Mouse (Mus musculus) fat pad, adult 2 months (tissue): ENCODE measurements around the gene Gm20388.

Experiments
- DNase-seq: peaks from one replicate; pipeline ENCODE4 v3.0.0-alpha.2; 2011; ENCODE audit warnings: low read depth, low spot score; ENCODE audit errors: extremely low read depth

The Gm20388 gene

DNA sequence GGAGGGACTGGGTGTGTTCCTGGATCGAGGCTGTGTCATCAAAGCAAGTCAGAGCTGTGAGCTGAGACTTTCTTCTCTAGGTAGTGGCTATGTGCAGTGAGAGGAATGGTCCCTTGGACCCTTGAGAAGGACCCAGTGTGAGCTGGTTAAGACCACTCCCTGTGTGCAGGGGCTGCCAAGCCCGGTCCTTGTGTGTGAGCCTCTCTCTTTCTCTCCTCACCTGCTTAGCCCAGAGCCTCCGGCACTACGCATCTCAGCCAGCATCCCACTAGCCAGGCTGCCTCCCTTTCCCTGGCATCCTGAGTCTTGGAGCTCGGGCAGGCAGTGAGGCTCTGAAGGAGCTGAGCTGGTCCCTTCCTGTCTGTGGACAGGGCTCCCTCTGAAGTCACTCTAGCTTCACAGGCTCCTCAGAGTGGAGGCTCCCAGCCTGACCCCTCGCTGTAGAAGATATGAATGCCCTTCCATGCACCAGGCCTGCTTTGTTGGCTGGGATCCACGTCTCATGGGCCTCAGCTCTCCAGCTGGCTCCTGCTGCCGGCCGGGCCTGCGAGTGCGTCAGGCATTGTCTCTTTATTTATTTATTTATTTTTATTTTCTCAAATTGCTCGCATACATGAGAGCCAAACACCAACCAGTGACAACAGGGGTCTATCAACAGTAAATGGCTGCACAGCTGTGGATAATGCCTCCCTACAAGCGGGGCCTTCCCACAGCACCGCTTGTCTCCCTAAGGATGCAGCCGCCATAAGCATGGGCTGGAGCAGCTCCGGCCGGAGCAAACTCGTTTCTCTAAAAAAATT, 2882.9 kb downstream of the Gm20388 start:
- no peak for DNase-seq

- DNase-seq: no peak
Measured at GRCm38 (mm10) chr8:122794175-122794454, 2883.5 kb downstream of the Gm20388 start.

DNA sequence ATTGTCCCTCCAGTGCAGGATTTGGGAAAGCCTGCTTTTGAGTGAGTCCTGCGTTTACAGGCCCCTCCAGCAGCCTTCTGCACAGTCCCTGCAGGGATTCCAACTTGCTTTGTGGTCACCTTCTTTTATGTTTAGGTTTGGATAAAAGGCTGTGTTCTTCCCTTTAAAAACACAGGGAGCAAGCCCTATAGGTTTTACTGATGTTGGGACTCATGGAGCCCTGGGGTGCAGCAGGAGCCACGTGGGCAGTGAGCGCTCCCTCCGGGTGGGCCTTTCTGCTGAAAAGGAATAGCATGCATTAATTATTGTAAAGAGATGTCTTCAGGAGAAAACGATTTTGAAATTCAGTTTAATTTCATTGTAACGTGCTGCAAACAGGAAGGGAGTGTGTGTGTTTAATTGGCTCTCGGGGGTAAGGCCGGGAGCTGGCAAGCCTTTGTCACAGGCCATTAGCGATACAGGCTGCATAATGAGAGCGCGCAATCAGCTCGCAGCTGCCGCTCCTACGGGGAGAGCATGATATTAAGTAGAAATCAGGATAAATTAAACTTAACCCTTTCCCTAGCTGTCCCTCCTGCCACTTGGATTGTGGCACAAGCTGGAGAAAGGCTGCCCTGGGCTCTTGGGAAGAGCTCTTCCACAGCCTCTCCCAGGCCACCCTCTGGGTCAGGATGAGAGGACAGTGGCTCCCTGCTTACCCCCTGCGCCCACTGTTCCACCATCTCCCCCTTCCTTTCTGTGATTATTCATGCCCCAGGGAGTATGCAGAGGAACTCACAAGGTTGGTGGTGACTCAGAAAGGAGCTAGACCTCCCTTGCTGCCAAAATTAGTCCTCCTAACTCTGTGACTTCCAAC, 2893.5 kb downstream of the Gm20388 start:
- DNase-seq: no peak

DNA sequence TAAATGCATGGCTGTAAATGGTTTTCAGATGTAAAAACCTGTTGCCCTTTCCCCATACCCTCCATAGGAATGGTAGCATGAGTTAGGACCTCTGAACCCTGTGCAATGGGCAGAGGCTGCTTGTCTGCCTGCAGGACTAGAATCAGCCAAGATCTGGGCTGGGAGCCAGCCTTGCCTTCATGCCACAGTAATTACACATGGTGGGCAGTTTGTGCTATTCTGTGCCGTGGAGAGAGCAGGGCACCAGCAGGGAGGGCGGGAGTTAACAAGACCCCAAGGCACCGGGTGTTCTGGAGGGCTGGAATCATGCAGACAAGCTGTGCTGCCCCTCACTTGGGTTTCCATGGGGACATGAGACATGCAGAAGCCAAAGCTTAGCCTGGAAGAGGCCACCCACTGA, 2894.7 kb downstream of the Gm20388 start:
- no peak for DNase-seq

DNA sequence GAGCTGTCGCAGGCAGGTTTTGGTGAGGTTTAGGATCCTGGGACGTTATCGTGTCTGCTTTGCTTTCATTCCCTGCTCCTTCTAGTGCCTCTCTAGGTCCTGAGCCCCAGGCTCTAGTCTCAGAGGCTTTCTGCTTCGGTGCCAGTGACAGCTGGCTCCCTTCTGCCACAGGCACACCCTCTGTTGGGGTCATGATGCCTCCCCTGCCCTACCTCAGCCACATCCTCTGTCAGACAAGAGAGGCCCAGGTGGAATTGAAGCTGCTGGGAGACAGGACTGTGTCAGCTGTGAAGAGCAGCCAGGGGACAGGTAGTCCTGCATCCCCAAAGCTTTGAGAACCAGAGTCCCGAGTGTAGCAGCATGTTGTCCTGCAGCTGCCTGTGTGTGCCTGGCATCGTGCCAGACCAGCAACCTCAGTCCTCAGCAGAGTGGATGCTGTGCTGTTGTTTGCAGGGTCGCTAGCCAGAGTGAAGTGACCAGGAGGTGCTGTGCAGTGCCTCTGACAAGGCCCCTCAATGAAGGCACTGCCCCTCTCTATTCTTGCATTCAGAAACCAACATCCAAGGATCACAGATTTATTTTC, 2896.4 kb downstream of the Gm20388 start:
- no peak for DNase-seq

GRCm38 (mm10) chr8:122807907-122808306, 2897.3 kb downstream of the Gm20388 start:
- DNase-seq: no peak

GRCm38 (mm10) chr8:122810376-122810775, 2899.7 kb downstream of the Gm20388 start:
- DNase-seq: no peak

- DNase-seq: no peak
Measured at GRCm38 (mm10) chr8:122811870-122812494, 2901.3 kb downstream of the Gm20388 start.

GRCm38 (mm10) chr8:122812610-122813250, 2902.1 kb downstream of the Gm20388 start:
- DNase-seq: no peak

- DNase-seq: no peak
Measured at GRCm38 (mm10) chr8:122814608-122815007, 2904.0 kb downstream of the Gm20388 start.

GRCm38 (mm10) chr8:122816965-122817364, 2906.3 kb downstream of the Gm20388 start:
- DNase-seq: no peak

DNA sequence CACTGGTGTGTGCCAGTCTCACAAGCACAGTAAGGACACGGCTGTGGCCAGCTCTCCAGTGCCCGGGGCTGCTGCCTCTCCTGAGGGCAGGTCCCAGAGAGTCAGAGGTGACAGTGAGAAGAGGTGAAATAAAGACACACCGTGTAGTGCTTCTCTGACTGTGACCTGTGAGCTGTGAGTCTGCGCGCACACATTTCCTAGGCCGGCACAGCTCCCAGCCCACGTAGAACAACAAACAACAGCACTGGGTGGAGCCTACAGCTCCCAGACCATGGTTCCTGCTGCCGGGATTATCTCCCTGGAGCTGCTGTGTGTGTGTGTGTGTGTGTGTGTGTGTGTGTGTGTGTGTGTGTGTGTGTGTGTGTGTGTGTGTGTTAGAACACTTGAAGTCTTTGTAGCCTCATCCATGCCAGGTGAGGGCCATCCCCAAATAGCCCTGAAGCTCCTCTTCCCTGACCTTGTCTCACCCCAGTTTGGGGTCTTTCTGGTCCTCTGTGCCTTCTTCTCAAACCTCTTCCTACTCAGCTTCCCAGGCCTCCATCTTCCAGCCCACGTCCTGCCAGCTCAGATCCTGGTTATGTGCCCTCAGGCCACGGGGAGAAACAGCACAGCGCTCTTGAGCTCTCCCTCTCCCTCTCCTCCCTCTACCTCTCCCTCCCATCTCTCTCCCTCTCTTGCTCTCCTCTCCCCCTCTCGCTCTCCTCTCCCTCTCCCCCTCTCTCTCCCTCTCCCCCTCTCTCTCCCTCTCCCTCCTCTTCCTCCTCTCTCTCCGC, 2907.3 kb downstream of the Gm20388 start:
- DNase-seq: no peak

DNA sequence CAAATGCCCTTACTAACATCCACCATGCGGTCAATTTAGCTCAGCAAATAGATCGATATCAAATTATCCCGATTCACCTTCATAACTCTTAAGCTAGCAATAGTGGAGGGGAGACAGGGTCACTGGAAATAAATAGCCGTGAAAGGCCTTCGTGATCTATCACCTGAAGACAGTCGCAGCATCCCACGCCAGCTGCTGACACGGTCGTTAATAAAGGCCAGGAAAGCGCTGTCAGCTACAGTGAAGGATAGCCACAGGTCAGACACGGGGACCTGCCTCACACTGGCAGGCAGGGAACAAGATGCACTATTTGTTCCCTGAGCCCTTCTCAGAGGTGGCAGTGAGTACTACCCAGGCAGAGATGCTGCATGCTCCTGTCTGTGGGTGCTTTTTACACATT, 2909.1 kb downstream of the Gm20388 start:
- no peak for DNase-seq

DNA sequence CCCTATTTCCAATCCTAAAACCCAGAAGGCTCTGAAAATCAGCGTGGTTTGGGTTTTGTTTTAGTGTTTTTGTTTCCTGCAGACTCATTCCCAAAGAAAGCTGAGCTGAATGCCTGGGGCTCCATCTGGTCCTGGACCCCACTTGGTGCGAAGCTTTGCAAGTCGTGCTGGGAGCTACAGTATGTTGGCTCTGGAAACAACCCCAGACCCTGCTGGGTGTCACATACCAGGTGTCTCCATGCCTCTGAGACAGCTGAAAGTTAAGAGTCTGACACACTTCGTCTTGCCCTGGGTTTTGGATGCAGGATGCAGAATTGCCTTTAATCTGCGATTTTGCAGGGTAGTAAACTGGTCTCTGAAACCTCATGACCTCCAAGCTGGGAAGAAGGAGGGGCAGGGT, 2913.9 kb downstream of the Gm20388 start:
- no peak for DNase-seq

- no peak for DNase-seq
Measured at GRCm38 (mm10) chr8:122824986-122825385, 2914.3 kb downstream of the Gm20388 start.

DNA sequence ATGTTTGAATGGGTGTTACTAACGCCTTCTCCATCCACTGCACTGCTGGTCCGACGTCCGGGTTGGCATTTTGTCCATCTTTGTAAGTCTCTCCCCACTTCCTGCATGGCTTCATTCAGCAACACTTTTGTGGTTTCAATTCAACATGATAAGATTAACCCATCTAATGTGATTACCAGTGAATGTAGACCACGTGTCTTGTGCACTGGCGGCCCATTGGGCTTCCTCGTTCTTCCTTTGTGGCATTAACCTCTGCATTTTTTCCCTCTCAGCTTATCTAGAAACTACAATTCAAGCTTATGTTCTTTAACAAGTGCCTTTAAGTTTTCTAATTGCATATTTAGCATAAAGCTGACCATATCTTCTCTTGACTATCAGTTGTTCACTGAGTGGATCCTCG, 2914.8 kb downstream of the Gm20388 start:
- DNase-seq: no peak

DNA sequence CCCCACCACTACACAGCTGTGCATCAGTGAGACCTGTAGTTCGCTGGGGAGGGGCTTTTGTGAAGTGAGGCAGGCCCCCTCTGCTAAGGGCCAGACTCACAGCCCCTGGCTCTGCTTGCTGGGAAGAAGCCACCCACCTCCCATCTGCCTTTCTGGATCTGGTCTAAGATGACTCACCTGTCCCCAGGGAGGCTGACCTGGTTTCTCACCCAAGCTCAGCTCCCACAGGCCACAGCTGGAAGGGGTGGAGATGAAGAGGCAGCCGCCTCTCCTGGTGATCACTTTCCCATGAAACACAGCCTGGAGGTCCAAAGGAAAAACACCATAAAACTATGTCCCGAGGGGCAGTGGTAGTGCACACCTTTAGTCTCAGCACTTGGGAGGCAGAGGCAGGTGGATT, 2918.8 kb downstream of the Gm20388 start:
- no peak for DNase-seq

- DNase-seq: no peak
Measured at GRCm38 (mm10) chr8:122830349-122831061, 2919.9 kb downstream of the Gm20388 start.

- DNase-seq: no peak
Measured at GRCm38 (mm10) chr8:122834416-122834815, 2923.8 kb downstream of the Gm20388 start.

- peak; percentile 5 for DNase-seq
Measured at GRCm38 (mm10) chr8:122834971-122835370, 2924.3 kb downstream of the Gm20388 start.
